Mouse (Mus musculus) thymus, postnatal 0 days (tissue): Measurements from ENCODE around the gene Gng3. TPM values are rescaled to one million over a fixed set of nuclear protein-coding genes. Genes with fewer than 3 reads are reported as not detected.
A peak's percentile ranks its signal among the peaks of the same experiment; 100 is the strongest.

Experiments
- DNase-seq: peaks from one replicate; pipeline ENCODE4 v3.0.0-alpha.2; 2015; ENCODE audit warnings: low spot score
- microRNA-seq: library from miRNA; unstranded; fragments of <30 nt; microRNA quantifications from one replicate; pipeline ENCODE4, GENCODE M21; 2016; ENCODE audit warnings: borderline number of aligned reads
- polyA plus RNA-seq: library from polyadenylated mRNA; unstranded; fragments of >200 nt; fragmentation: Nextera tagmentation; extraction: Ambion mirVana; gene quantifications from 2 replicates; pipeline ENCODE4 v1.2.1, GENCODE M21; 2015

Gene Gng3
- polyA plus RNA-seq, 1 experiment from 2014 or later, result 0.66 TPM

- no peak for DNase-seq
These were observed 23.2 kb downstream of the Gng3 start for GRCm38 (mm10) chr19:8815812-8816211.

GRCm38 (mm10) chr19:8806810-8807209 is 32.2 kb downstream of the Gng3 start:
- no peak for DNase-seq

GRCm38 (mm10) chr19:8803879-8804660 is 34.9 kb downstream of the Gng3 start:
- no peak for DNase-seq

- DNase-seq, result no peak
These were observed 35.7 kb downstream of the Gng3 start for GRCm38 (mm10) chr19:8803204-8803780.

GRCm38 (mm10) chr19:8802130-8802821 is 36.7 kb downstream of the Gng3 start, which contains the start of gene Zbtb3:
Zbtb3 (plus strand) TSS chr19:8802555.
- DNase-seq, result peak; percentile 96

GRCm38 (mm10) chr19:8798947-8799315 is 40.1 kb downstream of the Gng3 start:
- no peak for DNase-seq

- DNase-seq, result peak; percentile 93
These were observed 40.6 kb downstream of the Gng3 start, which contains the start of gene Polr2g for GRCm38 (mm10) chr19:8798264-8798946. Polr2g (minus strand) TSS chr19:8798577.

- DNase-seq, result no peak
These were observed 48.8 kb downstream of the Gng3 start for GRCm38 (mm10) chr19:8790171-8790570.

- no peak for DNase-seq
These were observed 49.8 kb downstream of the Gng3 start for GRCm38 (mm10) chr19:8789171-8789570.

GRCm38 (mm10) chr19:8788521-8788920 is 50.5 kb downstream of the Gng3 start:
- no peak for DNase-seq

Small RNA genes within 50 kb of the gene (microRNA-seq; reads per million reads assigned to microRNA genes)
- not detected for gene Mir5136

Other genes starting within 250 kb of the Gng3 start
- 0.04 and 0.22 TPM in 2 replicates for gene Slc22a8, start 247.9 kb downstream of the Gng3 start, polyA plus RNA-seq
- not detected in 2 replicates for gene Slc22a6, start 221.2 kb downstream of the Gng3 start, polyA plus RNA-seq
- gene Chrm1, start 175.4 kb downstream of the Gng3 start, polyA plus RNA-seq, result 0.04 and 0.05 TPM in 2 replicates
- gene Slc3a2, start 115.8 kb downstream of the Gng3 start, polyA plus RNA-seq, result 122 and 131 TPM in 2 replicates
- gene Wdr74, start 103.4 kb downstream of the Gng3 start, polyA plus RNA-seq, result 101 and 103 TPM in 2 replicates
- gene 1700092M07Rik, start 98.5 kb downstream of the Gng3 start, polyA plus RNA-seq, result 0.79 and 0.84 TPM in 2 replicates
- gene Stx5a, start 97.8 kb downstream of the Gng3 start, polyA plus RNA-seq, result 108 and 114 TPM in 2 replicates
- gene Nxf1, start 82.1 kb downstream of the Gng3 start, polyA plus RNA-seq, result 182 and 200 TPM in 2 replicates
- 205 and 223 TPM in 2 replicates for gene Tmem223, start 68.2 kb downstream of the Gng3 start, polyA plus RNA-seq
- gene Tmem179b, start 64.7 kb downstream of the Gng3 start, polyA plus RNA-seq, result 154 and 166 TPM in 2 replicates
- gene Taf6l, start 52.8 kb downstream of the Gng3 start, polyA plus RNA-seq, result 24.1 and 24.7 TPM in 2 replicates
- 233 and 246 TPM in 2 replicates for gene Polr2g, start 40.6 kb downstream of the Gng3 start, polyA plus RNA-seq
- gene Zbtb3, start 36.6 kb downstream of the Gng3 start, polyA plus RNA-seq, result 2.9 and 3.5 TPM in 2 replicates
- 44.1 and 49.8 TPM in 2 replicates for gene Ttc9c, start 19.9 kb downstream of the Gng3 start, polyA plus RNA-seq
- gene Hnrnpul2, start 19.2 kb downstream of the Gng3 start, polyA plus RNA-seq, result 4.3 and 5.3 TPM in 2 replicates
- gene AC129217.1, start 9.4 kb downstream of the Gng3 start, polyA plus RNA-seq, result not detected in 2 replicates
- gene Bscl2, start 1.7 kb downstream of the Gng3 start, polyA plus RNA-seq, result 54.6 and 63.0 TPM in 2 replicates
- gene Lrrn4cl, start 11.6 kb upstream of the Gng3 start, polyA plus RNA-seq, result 0.78 and 1.1 TPM in 2 replicates
- 171 and 178 TPM in 2 replicates for gene Ubxn1, start 32.3 kb upstream of the Gng3 start, polyA plus RNA-seq
- gene Uqcc3, start 41.7 kb upstream of the Gng3 start, polyA plus RNA-seq, result 106 and 119 TPM in 2 replicates
- gene Lbhd1, start 44.5 kb upstream of the Gng3 start, polyA plus RNA-seq, result 67.6 and 70.2 TPM in 2 replicates
- not detected in 2 replicates for gene Gm49403, start 44.7 kb upstream of the Gng3 start, polyA plus RNA-seq
- 80.7 and 98.0 TPM in 2 replicates for gene 1810009A15Rik, start 49.7 kb upstream of the Gng3 start, polyA plus RNA-seq
- not detected in 2 replicates for gene Gm49416, start 49.7 kb upstream of the Gng3 start, polyA plus RNA-seq
- gene Ints5, start 53.8 kb upstream of the Gng3 start, polyA plus RNA-seq, result 32.4 and 33.6 TPM in 2 replicates
- 51.9 and 55.5 TPM in 2 replicates for gene Ganab, start 58.9 kb upstream of the Gng3 start, polyA plus RNA-seq
- gene B3gat3, start 81.2 kb upstream of the Gng3 start, polyA plus RNA-seq, result 28.4 and 29.3 TPM in 2 replicates
- 4.7 TPM in 2 replicates for gene Rom1, start 90.2 kb upstream of the Gng3 start, polyA plus RNA-seq
- 25.2 and 27.1 TPM in 2 replicates for gene Eml3, start 90.4 kb upstream of the Gng3 start, polyA plus RNA-seq
- 203 and 214 TPM in 2 replicates for gene Mta2, start 102.7 kb upstream of the Gng3 start, polyA plus RNA-seq
- 31.2 and 32.4 TPM in 2 replicates for gene Tut1, start 114.7 kb upstream of the Gng3 start, polyA plus RNA-seq
- gene Eef1g, start 127.8 kb upstream of the Gng3 start, polyA plus RNA-seq, result 326 and 340 TPM in 2 replicates
- gene Ahnak, start 150.1 kb upstream of the Gng3 start, polyA plus RNA-seq, result 20.3 and 22.3 TPM in 2 replicates
- gene Scgb1a1, start 248.8 kb upstream of the Gng3 start, polyA plus RNA-seq, result 10.7 and 11.0 TPM in 2 replicates